In the genomic region with DNA sequence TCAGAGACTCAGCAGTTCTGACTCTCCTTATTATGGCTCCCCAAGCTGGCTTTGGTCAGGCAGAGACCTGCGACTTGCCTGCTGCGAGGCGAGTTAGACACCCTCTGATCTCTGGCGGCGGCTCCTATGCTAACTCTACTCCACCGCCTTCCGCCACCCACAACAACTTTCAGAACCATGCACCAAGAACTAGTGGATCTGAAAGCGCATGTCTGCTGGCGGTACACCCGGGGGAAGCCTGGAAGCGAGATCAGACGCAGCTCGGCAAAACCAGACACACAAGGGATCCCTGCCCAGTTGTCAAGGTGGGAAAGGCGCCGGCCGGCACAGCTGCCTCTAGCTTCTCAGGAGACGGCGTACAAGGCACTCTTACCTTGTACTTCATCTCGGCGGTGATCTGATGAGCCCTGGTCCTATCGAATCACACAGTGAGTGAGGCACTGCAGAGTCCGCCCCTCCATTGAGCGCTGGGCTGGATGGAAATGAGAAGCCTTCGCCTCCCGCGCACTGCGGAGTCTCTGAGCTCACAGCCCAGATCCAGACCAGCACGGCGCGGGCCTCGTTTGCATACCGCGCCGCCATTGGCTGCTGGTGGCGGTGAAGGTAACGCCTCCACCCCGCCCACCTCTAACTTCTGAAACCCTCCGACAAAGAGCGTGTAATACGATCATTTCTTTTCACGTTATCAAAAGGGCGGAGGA, we compare ENCODE assay signal across 8 mouse cellular contexts.
DNase-seq lines count a peak whose midpoint lies in the region; ATAC-seq lines count a peak whose summit lies in the region.

No protein-coding gene starts in this region.

- no peaks in the 10 kb centered on the region for H3K9me3 ChIP-seq in intestine, embryonic 16.5 days (ENCODE audit: control insufficient read depth, low read length)
- no peaks in the 10 kb centered on the region for H3K9me3 ChIP-seq in midbrain, embryonic 10.5 days (replicated peaks)

- under 1% methylated on average over 42 of the region's 42 CpGs for WGBS in intestine, embryonic 16.5 days
- under 1% methylated on average over 42 of the region's 42 CpGs for WGBS in midbrain, embryonic 10.5 days

- peak overlapping the region; percentile 77 for H3K4me3 ChIP-seq in intestine, embryonic 16.5 days (ENCODE audit: low read length)
- peak overlapping the region; percentile 68 for H3K4me3 ChIP-seq in midbrain, embryonic 10.5 days

- H3K4me2 ChIP-seq in intestine, embryonic 16.5 days (ENCODE audit: low read depth, low read length), result peak overlapping the region; percentile 63

- H3K36me3 ChIP-seq in intestine, embryonic 16.5 days (ENCODE audit: control insufficient read depth, insufficient read depth, low read length), result no peaks in the 10 kb centered on the region
- H3K36me3 ChIP-seq in midbrain, embryonic 10.5 days, result no peaks in the 10 kb centered on the region

- peak; percentile 97 for DNase-seq in adrenal gland, postnatal 10 days
- DNase-seq in embryo, embryonic 9.5 days (ENCODE audit: extremely low spot score), result peak; percentile 93
- DNase-seq in gastrocnemius, postnatal 4 days (ENCODE audit: low spot score in 2 of 2), result peak; percentile 84 to 92
- DNase-seq in left cerebral cortex, postnatal 36 days (ENCODE audit: low spot score in 2 of 2), result peak; percentile 93 to 94
- peak; percentile 94 for DNase-seq in midbrain, embryonic 10.5 days (ENCODE audit: low spot score)
- peak; percentile 93 to 95 for DNase-seq in right cerebral cortex, postnatal 36 days (ENCODE audit: low spot score in 2 of 2)
- peak; percentile 90 to 93 for DNase-seq in urinary bladder, postnatal 4 days (ENCODE audit: low spot score in 2 of 2)

- intact Hi-C loops in left cerebral cortex, postnatal 36 days (cut with DNase I), result loop anchor here (5.0 kb wide), 1 partner anchor 36 kb away; no protein-coding TSS in a partner anchor

- H3K27me3 ChIP-seq in intestine, embryonic 16.5 days (replicated peaks; ENCODE audit: control insufficient read depth, insufficient read depth, low read length), result no peaks in the 10 kb centered on the region
- peaks cover 16% of the 10 kb centered on the region for H3K27me3 ChIP-seq in midbrain, embryonic 10.5 days (ENCODE audit: low read depth, poor library complexity, severe bottlenecking)

- peaks cover 22% of the 10 kb centered on the region for H3K4me1 ChIP-seq in intestine, embryonic 16.5 days (ENCODE audit: control insufficient read depth, insufficient read depth, low read length)
- peaks cover 77% of the 10 kb centered on the region for H3K4me1 ChIP-seq in midbrain, embryonic 10.5 days

- peak overlapping the region; percentile 97 for H3K27ac ChIP-seq in intestine, embryonic 16.5 days (ENCODE audit: low read length)
- peak overlapping the region; percentile 90 for H3K27ac ChIP-seq in midbrain, embryonic 10.5 days (replicated peaks)

- peak overlapping the region; percentile 84 for H3K9ac ChIP-seq in intestine, embryonic 16.5 days (ENCODE audit: low read depth, low read length)

- ATAC-seq in intestine, embryonic 16.5 days, result peak; percentile 97

Comparison
In these comparisons a context has a peak if more than half of its experiments do, and no peak if none do; other contexts are left out.
1. Peak in every context shown above with its lines: DNase-seq, ATAC-seq, H3K4me3 ChIP-seq and H3K27ac ChIP-seq.